Mouse (Mus musculus): ENCODE data around the gene Ssc5d. TPM values are rescaled to one million over a fixed set of nuclear protein-coding genes. Genes with fewer than 3 reads are reported as not detected.

Ssc5d gene
- polyA plus RNA-seq, 1 experiment: 29.8 TPM

DNA sequence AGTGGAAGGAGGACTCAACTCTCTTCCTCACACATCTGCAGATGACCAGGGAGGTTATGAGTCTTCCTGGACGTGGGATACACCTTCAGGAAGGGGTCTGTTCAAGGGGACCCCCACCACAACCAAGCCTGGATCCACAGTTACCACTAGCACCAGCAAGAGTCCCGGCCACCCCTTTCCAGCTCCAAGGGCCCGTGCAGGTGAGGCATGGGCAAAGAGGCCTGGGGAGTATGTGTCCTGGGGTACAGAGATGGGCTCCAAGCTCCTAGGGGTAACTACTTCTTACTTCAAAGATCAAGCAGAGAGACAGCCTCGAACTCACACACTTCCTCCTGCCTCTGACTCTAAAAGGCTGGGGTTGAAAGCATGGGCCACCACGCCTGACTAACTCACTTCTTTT lies 17.1 kb downstream of the Ssc5d start:
- no peak for TF ChIP-seq POLR2A (IDR thresholded peaks at IDR 0.05; ENCODE audit: low read depth, low read length)
- TF ChIP-seq CTCF (IDR thresholded peaks at IDR 0.05; ENCODE audit: borderline replicate concordance, insufficient read depth, low read length): no peak
- no peak overlapping the region for H3K4me3 ChIP-seq (ENCODE audit: insufficient read depth, low read length)
- no peak overlapping the region for H3K27ac ChIP-seq (ENCODE audit: insufficient read depth, low read length)
- 0 out of 2 replicates have a peak, but pooled peaks cover 1% of the 10 kb centered on the region for H3K4me1 ChIP-seq (ENCODE audit: control insufficient read depth, insufficient read depth, low read length)

DNA sequence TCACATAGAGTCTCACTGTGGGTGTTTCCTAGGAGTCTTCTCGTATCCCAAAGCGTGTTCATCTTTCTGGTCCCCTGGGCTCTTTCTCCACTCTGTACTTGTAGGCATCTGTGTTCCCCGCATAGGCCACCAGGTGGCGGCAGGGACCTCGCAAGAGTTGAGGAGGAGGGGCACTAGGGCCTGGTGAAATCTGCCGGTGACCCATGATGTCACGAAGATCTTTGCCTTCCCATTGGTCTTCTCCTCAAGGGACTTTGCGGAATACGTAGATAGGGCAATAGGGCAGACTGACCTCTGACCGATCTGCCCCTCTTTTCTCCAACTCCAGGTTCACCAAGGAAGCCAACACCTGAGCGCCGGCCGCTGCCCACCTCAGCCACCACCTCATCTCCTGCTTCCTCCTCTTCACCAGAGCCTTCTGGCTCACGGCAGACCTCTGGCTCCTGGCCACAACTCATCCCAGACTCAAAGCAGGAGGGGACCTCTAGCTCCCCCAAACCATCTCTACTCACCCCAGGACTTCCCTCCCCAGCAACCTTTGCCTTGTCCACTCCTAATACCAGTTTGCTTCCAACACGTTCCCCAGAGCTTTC lies 17.7 kb downstream of the Ssc5d start:
- H3K4me1 ChIP-seq (ENCODE audit: control insufficient read depth, insufficient read depth, low read length): peaks cover 5% of the 10 kb centered on the region; the same call in 1 of the 2 replicates
- no peak overlapping the region for H3K27ac ChIP-seq (ENCODE audit: insufficient read depth, low read length)
- H3K4me3 ChIP-seq (ENCODE audit: insufficient read depth, low read length): no peak overlapping the region
- TF ChIP-seq POLR2A (IDR thresholded peaks at IDR 0.05; ENCODE audit: low read depth, low read length): no peak
- TF ChIP-seq CTCF (IDR thresholded peaks at IDR 0.05; ENCODE audit: borderline replicate concordance, insufficient read depth, low read length): peak; percentile 81

DNA sequence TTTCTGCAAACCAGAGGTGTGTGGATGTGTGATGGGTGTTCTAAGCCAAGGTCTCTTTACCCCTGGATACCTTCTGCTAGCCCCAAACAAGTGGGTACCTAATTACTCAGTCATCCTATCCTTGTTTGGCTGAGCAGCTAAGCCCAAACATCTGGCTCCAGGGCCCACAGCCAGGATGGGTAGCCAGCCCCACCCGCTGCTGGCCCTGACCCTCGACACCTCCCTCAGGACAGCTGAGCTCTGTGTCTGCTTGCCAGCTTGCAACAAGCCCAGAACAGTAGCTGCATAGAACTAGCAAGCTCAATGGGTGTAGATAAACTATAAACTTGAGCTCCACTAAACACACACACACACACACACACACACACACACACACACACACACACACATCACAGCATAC lies 22.3 kb downstream of the Ssc5d start:
- TF ChIP-seq POLR2A (IDR thresholded peaks at IDR 0.05; ENCODE audit: low read depth, low read length) (no peak), CTCF (IDR thresholded peaks at IDR 0.05; ENCODE audit: borderline replicate concordance, insufficient read depth, low read length) (no peak)
- H3K4me3 ChIP-seq (ENCODE audit: insufficient read depth, low read length): no peak overlapping the region
- H3K4me1 ChIP-seq (ENCODE audit: control insufficient read depth, insufficient read depth, low read length): peaks cover 5% of the 10 kb centered on the region; the same call in 1 of the 2 replicates
- no peak overlapping the region for H3K27ac ChIP-seq (ENCODE audit: insufficient read depth, low read length)

DNA sequence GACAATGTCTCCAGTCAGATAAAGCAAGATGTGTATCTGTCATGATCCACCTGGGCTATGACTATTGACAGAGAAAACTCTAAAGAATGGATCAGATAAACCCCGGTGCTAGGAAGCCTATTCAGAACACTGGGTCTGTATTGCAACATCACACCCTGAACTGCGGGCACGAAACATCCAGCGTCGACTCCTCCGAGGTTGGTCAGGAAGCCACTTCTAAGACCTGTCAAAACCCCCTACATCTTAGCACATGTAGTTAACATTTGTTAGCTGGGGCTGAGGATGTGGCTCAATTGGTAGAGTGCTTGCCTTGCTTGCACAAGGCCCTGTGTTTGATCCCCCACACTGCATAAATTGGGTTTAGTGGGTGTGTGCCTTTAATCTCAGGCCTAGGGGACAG lies 22.8 kb downstream of the Ssc5d start:
- no peak overlapping the region for H3K27ac ChIP-seq (ENCODE audit: insufficient read depth, low read length)
- H3K4me1 ChIP-seq (ENCODE audit: control insufficient read depth, insufficient read depth, low read length): peaks cover 5% of the 10 kb centered on the region; the same call in 1 of the 2 replicates
- no peak overlapping the region for H3K4me3 ChIP-seq (ENCODE audit: insufficient read depth, low read length)
- TF ChIP-seq POLR2A (IDR thresholded peaks at IDR 0.05; ENCODE audit: low read depth, low read length): no peak
- no peak for TF ChIP-seq CTCF (IDR thresholded peaks at IDR 0.05; ENCODE audit: borderline replicate concordance, insufficient read depth, low read length)

DNA sequence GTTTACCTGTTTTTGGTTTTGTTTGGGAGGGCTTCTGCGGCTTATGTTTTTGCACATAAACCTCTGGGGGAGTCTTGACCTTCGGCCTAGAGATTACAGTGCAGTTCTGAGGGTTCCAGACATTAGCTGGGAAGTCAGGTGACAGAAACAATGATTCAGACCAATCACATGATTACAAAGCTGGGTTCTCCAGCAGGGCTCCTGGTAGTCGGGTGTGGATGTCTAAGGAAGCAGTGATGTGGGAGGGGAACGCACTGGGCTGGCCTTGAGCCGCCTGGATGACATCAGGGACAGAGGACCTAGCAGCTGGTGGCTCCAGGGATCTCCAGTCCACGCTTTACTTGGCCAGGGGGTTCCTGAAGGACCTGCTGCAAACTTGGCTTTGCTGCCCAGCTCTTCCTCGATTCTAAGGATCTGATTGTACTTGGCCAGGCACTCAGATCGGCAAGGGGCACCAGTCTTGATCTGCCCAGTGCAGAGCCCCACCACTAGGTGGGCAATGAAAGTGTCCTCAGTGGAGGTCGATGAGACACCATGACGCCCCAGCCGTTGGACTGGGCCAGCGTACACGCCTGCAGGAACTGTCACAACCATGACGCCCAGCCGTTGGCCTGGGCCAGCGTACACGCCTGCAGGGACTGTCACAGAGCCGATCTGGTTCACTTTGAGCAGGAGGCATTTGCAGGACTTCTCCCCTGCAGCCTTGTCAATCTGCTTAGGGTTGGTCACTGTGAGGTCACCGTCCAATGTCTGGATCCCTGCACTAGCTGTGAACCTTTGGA lies 25.2 kb downstream of the Ssc5d start:
- no peak overlapping the region for H3K4me3 ChIP-seq (ENCODE audit: insufficient read depth, low read length)
- H3K27ac ChIP-seq (ENCODE audit: insufficient read depth, low read length): no peak overlapping the region
- H3K4me1 ChIP-seq (ENCODE audit: control insufficient read depth, insufficient read depth, low read length): peaks cover 5% of the 10 kb centered on the region; the same call in 1 of the 2 replicates
- TF ChIP-seq POLR2A (IDR thresholded peaks at IDR 0.05; ENCODE audit: low read depth, low read length) (no peak), CTCF (IDR thresholded peaks at IDR 0.05; ENCODE audit: borderline replicate concordance, insufficient read depth, low read length) (no peak)

DNA sequence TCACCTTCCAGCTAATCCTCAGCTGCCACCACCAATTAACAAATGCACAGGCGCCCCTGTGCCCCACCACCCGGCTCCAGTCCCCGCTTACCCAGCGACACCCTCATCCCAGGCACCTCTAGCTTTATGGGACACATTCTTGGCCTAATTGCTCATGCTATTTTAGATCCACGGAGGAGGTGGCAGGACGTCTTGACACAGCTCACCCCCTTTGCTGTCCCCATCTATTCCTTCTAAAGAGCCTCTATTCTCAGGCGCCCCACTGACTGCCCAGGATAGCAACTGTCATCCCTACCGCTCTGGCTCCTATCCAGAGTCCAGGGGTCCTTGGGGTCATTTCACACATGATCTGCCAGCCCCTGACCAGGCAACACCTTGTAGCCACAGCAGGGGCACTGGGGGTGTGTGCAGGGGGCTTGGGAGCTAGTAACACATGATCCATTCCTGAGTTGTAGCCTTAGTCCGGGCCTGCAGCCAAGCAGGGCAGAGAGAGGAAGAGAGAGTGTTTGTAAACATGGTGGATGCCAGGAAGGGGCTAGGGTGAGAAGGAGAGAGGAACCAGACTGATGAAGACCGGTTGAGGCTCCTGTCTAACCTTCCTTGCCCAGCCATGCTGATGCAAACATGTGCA lies 28.3 kb downstream of the Ssc5d start:
- no peak overlapping the region for H3K27ac ChIP-seq (ENCODE audit: insufficient read depth, low read length)
- no peak overlapping the region for H3K4me3 ChIP-seq (ENCODE audit: insufficient read depth, low read length)
- H3K4me1 ChIP-seq (ENCODE audit: control insufficient read depth, insufficient read depth, low read length): no peaks in the 10 kb centered on the region
- TF ChIP-seq CTCF (IDR thresholded peaks at IDR 0.05; ENCODE audit: borderline replicate concordance, insufficient read depth, low read length): no peak
- no peak for TF ChIP-seq POLR2A (IDR thresholded peaks at IDR 0.05; ENCODE audit: low read depth, low read length)

DNA sequence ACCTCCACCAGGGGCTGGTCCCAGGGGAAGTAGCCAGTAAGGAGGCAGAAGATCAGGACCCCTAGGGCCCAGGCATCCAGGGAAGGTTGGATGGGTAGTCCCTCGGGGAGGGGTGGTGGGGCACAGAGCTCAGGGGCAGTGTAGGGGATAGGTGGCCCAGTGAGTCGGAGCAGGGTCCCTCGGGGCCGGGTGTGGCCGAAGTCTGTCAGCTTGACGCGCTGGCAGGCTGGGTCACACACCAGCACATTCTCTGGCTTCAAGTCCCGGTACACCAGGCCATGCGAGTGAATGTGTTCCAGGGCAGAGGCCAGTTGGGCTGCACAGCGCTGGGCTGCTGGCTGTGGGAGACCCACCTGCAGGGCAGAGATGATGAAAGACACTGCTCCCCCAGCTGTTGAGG lies 31.8 kb downstream of the Ssc5d start:
- Histone ChIP-seq H3K4me3 (ENCODE audit: insufficient read depth, low read length) (no peak overlapping the region), H3K4me1 (ENCODE audit: control insufficient read depth, insufficient read depth, low read length) (peaks cover 2% of the 10 kb centered on the region), H3K27ac (ENCODE audit: insufficient read depth, low read length) (no peak overlapping the region)
- TF ChIP-seq POLR2A (IDR thresholded peaks at IDR 0.05; ENCODE audit: low read depth, low read length): no peak
- no peak for TF ChIP-seq CTCF (IDR thresholded peaks at IDR 0.05; ENCODE audit: borderline replicate concordance, insufficient read depth, low read length)

DNA sequence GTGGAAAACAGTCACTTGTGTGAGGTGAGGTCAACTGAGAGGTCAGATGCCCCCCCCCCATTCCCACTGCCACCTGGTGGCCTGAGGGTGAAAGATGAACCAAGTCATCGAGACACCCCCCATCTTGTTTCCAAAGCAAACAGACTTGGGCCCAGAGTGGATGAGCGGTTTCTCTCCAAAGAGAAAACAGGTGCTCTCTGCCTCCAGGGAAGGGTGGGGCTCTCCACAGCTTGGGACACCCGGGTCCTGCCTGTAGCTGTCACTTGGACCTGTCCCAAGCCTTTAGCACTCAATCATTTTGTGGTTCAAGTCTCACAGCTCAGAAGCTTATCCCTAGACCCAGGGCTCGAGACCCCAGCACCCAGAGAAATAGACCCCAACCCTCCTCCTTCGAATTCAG lies 37.9 kb downstream of the Ssc5d start:
- Histone ChIP-seq H3K4me3 (ENCODE audit: insufficient read depth, low read length) (no peak overlapping the region), H3K27ac (ENCODE audit: insufficient read depth, low read length) (no peak overlapping the region), H3K4me1 (ENCODE audit: control insufficient read depth, insufficient read depth, low read length) (peaks cover 2% of the 10 kb centered on the region)
- TF ChIP-seq POLR2A (IDR thresholded peaks at IDR 0.05; ENCODE audit: low read depth, low read length): no peak
- no peak for TF ChIP-seq CTCF (IDR thresholded peaks at IDR 0.05; ENCODE audit: borderline replicate concordance, insufficient read depth, low read length)

DNA sequence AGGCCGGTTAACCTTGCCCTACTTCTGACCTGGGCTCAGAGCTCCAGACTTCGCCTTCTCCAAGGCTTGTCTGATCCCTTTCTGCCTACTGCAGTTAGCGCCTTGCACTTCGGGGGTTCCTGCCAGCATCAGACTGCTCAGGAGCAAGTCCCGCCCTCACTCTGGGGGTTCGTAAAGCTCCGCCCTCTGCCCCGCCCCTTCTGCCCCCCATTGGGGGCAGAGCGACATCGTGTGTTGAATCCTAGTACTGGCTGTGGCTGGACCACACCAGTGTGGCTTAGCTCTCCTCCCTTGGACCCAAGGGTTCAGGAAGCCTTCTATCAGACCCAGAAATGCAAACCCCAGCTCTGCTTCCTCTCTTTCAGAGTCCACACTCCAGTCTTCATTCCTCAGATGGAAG lies 38.7 kb downstream of the Ssc5d start, which contains the start of gene Sbk2:
Sbk2 (minus strand) TSS at position 135 of the 400 bp plus-strand sequence.
- no peak within 1 kb of the TSS for H3K4me3 ChIP-seq (ENCODE audit: insufficient read depth, low read length)
- H3K4me1 ChIP-seq (ENCODE audit: control insufficient read depth, insufficient read depth, low read length): peaks cover 2% of the 10 kb centered on the region
- TF ChIP-seq CTCF (IDR thresholded peaks at IDR 0.05; ENCODE audit: borderline replicate concordance, insufficient read depth, low read length): peak; percentile 47; the same call in 1 of the 2 replicates
- no peak for TF ChIP-seq POLR2A (IDR thresholded peaks at IDR 0.05; ENCODE audit: low read depth, low read length)
- H3K27ac ChIP-seq (ENCODE audit: insufficient read depth, low read length): no peak within 1 kb of the TSS

DNA sequence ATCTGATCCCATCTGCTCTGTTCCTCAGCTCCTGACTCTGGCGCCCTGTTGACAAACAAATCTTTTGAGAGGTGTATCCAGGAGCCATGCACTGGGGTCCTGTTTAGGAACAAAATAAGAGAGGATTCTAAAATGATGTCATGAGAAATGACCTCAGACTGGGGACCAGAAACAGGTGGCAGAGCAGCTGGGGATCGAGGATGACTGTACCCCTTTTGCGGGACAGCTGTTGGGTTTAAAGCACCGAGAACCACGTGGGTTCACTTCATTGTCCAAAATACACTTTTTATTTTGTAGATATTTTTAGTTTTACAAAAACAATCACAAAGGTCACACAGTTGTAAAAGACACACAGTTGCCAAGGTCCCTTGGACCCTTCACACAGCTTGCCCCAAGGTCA lies 39.4 kb downstream of the Ssc5d start:
- Histone ChIP-seq H3K27ac (ENCODE audit: insufficient read depth, low read length) (no peak overlapping the region), H3K4me3 (ENCODE audit: insufficient read depth, low read length) (no peak overlapping the region)
- TF ChIP-seq CTCF (IDR thresholded peaks at IDR 0.05; ENCODE audit: borderline replicate concordance, insufficient read depth, low read length) (no peak), POLR2A (IDR thresholded peaks at IDR 0.05; ENCODE audit: low read depth, low read length) (no peak)

More for the DNA sequence above, 39.4 kb downstream of the Ssc5d start:
- peaks cover 2% of the 10 kb centered on the region for H3K4me1 ChIP-seq (ENCODE audit: control insufficient read depth, insufficient read depth, low read length)
